Mouse (Mus musculus) forebrain, embryonic 16.5 days (tissue): ENCODE data around the gene Vwf. TPM values are rescaled to one million over a fixed set of nuclear protein-coding genes. Genes with fewer than 3 reads are reported as not detected.
A peak's percentile ranks its signal among the peaks of the same experiment; 100 is the strongest.

Source experiments
- ATAC-seq: fragments of 200-750 bp; cut with Nextera tagmentation; 2 replicates; pipeline ENCODE4 v1.8.0; 2017; ENCODE audit warnings: mild to moderate bottlenecking, moderate library complexity
- H3K27ac ChIP-seq: fragments of 300-500 bp; sonication (generic); 2 replicates; pipeline ENCODE4 v1.5.1; 2014; ENCODE audit warnings: low read length, control low read depth
- H3K27me3 ChIP-seq: fragments of 300-500 bp; sonication (generic); replicated peaks from 2 replicates; pipeline ENCODE4 v1.6.1; 2014; ENCODE audit warnings: low read length; ENCODE audit not compliant: control insufficient read depth, insufficient read depth
- H3K36me3 ChIP-seq: fragments of 300-500 bp; sonication (generic); 2 replicates; pipeline ENCODE4 v1.6.1; 2014; ENCODE audit not compliant: control insufficient read depth, insufficient read depth
- H3K4me1 ChIP-seq: fragments of 300-500 bp; sonication (generic); replicated peaks from 2 replicates; pipeline ENCODE4 v1.6.1; 2014; ENCODE audit warnings: low read length; ENCODE audit not compliant: control insufficient read depth, insufficient read depth
- H3K4me2 ChIP-seq: fragments of 300-500 bp; sonication (generic); 2 replicates; pipeline ENCODE4 v1.6.1; 2014; ENCODE audit warnings: mild to moderate bottlenecking, low read length, control low read depth
- H3K4me3 ChIP-seq: fragments of 300-500 bp; sonication (generic); replicated peaks from 2 replicates; pipeline ENCODE4 v1.5.1; 2014; ENCODE audit warnings: mild to moderate bottlenecking, low read length, control low read depth
- H3K9ac ChIP-seq: fragments of 300-500 bp; sonication (generic); replicated peaks from 2 replicates; pipeline ENCODE4 v1.6.1; 2014; ENCODE audit warnings: low read depth, low read length, control low read depth
- H3K9me3 ChIP-seq: fragments of 300-500 bp; sonication (generic); 2 replicates; pipeline ENCODE4 v1.6.1; 2016; ENCODE audit warnings: low read length; ENCODE audit not compliant: control insufficient read depth
- WGBS: fragments of 180-500 bp; shearing (Covaris S2); extraction: QIAGEN DNeasy Blood & Tissue Kit; methylation state at CpG from one replicate; pipeline ENCODE4 v1.1.7; 2014; 5-methylcytosine and 5-hydroxymethylcytosine counted together
- polyA plus RNA-seq: library from polyadenylated mRNA; unstranded; fragments of >200 nt; fragmentation: Nextera tagmentation; extraction: Ambion mirVana; gene quantifications from 2 replicates; pipeline ENCODE4 v1.2.1, GENCODE M21; 2015

The Vwf gene
- polyA plus RNA-seq, 1 experiment from 2014 or later: 6.3 TPM

GRCm38 (mm10) chr6:125577882-125578646, 31.5 kb downstream of the Vwf start:
- H3K9me3 ChIP-seq: no peaks in the 10 kb centered on the region
- no peak overlapping the region for H3K4me2 ChIP-seq
- no peak overlapping the region for H3K27ac ChIP-seq
- WGBS: 20% methylated on average over 11 of the region's 11 CpGs
- no peak overlapping the region for H3K4me3 ChIP-seq
- H3K4me1 ChIP-seq: peaks cover 11% of the 10 kb centered on the region
- no peak overlapping the region for H3K9ac ChIP-seq
- H3K36me3 ChIP-seq: no peaks in the 10 kb centered on the region
- H3K27me3 ChIP-seq: no peaks in the 10 kb centered on the region
- peak; percentile 62 for ATAC-seq

- WGBS: 38% methylated on average over 7 of the region's 7 CpGs
- Histone ChIP-seq H3K4me1 (peaks cover 9% of the 10 kb centered on the region), H3K27me3 (no peaks in the 10 kb centered on the region), H3K27ac (no peak overlapping the region), H3K4me3 (no peak overlapping the region), H3K9ac (no peak overlapping the region), H3K4me2 (no peak overlapping the region), H3K9me3 (no peaks in the 10 kb centered on the region), H3K36me3 (no peaks in the 10 kb centered on the region)
- no peak; the same call in 1 of the 2 replicates for ATAC-seq
These were observed 32.1 kb downstream of the Vwf start for GRCm38 (mm10) chr6:125578647-125579011.

DNA sequence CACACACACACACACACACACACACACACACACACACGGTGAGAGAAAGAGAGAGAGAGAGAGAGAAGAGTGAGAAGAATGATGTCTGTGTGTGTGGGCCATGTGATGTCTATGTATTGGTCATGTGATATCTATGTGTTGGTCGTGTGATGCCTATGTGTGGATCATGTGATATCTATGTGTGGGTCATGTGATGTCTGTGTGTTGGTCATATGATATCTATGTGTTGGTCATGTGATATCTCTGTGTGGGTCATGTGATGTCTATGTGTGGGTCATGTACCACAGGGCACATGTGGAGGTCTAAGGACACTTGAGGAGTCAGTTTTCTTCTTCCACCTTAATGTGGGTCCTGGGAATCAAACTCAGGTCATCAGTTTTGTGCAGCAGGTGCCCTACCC, 33.3 kb downstream of the Vwf start:
- Histone ChIP-seq H3K4me3 (no peak overlapping the region), H3K36me3 (no peaks in the 10 kb centered on the region), H3K27me3 (no peaks in the 10 kb centered on the region), H3K4me2 (no peak overlapping the region), H3K9me3 (no peaks in the 10 kb centered on the region), H3K9ac (no peak overlapping the region), H3K27ac (no peak overlapping the region), H3K4me1 (peaks cover 9% of the 10 kb centered on the region)
- 87% methylated on average over 2 of the region's 2 CpGs for WGBS
- ATAC-seq: no peak

GRCm38 (mm10) chr6:125583666-125584065, 37.1 kb downstream of the Vwf start:
- WGBS: 95% methylated on average over 6 of the region's 6 CpGs
- ATAC-seq: no peak
- H3K4me3 ChIP-seq: no peak overlapping the region

DNA sequence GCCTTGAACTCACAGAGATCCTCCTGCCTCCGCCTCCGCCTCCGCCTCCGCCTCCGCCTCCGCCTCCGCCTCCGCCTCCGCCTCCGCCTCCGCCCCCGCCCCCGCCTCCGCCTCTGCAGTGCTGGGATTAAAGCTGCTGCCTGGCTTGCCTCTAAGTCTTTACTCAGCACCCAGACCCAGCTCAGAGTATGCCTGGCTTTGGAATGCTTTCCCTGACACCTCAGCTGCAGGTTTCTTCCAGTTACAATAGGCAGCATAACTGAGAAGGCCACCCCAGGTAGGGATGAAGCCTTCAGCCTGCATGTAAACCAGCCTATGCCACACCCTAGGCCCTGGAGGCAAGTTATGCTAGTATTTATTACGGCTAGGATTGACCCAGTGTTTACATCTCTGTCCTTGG, 37.7 kb downstream of the Vwf start:
- Histone ChIP-seq H3K4me3 (no peak overlapping the region), H3K27ac (no peak overlapping the region), H3K27me3 (no peaks in the 10 kb centered on the region), H3K36me3 (no peaks in the 10 kb centered on the region), H3K9me3 (no peaks in the 10 kb centered on the region), H3K9ac (no peak overlapping the region), H3K4me2 (no peak overlapping the region), H3K4me1 (no peaks in the 10 kb centered on the region)
- no peak for ATAC-seq
- WGBS: 94% methylated on average over 15 of the region's 15 CpGs

More at GRCm38 (mm10) chr6:125583666-125584065, 37.1 kb downstream of the Vwf start:
- peaks cover 2% of the 10 kb centered on the region; the same call in 1 of the 2 replicates for H3K4me1 ChIP-seq
- H3K27me3 ChIP-seq: no peaks in the 10 kb centered on the region
- no peaks in the 10 kb centered on the region for H3K36me3 ChIP-seq
- no peak overlapping the region for H3K27ac ChIP-seq
- H3K9me3 ChIP-seq: no peaks in the 10 kb centered on the region
- H3K9ac ChIP-seq: no peak overlapping the region
- no peak overlapping the region for H3K4me2 ChIP-seq

GRCm38 (mm10) chr6:125585579-125585978, 39.0 kb downstream of the Vwf start:
- 71% methylated on average over 3 of the region's 3 CpGs for WGBS
- no peak for ATAC-seq
- H3K4me1 ChIP-seq: no peaks in the 10 kb centered on the region
- no peak overlapping the region for H3K4me3 ChIP-seq
- no peak overlapping the region for H3K27ac ChIP-seq
- no peaks in the 10 kb centered on the region for H3K36me3 ChIP-seq
- no peak overlapping the region for H3K4me2 ChIP-seq
- no peaks in the 10 kb centered on the region for H3K27me3 ChIP-seq
- H3K9me3 ChIP-seq: no peaks in the 10 kb centered on the region
- H3K9ac ChIP-seq: no peak overlapping the region

GRCm38 (mm10) chr6:125586042-125586566, 39.5 kb downstream of the Vwf start:
- 78% methylated on average over 4 of the region's 4 CpGs for WGBS
- no peak for ATAC-seq
- Histone ChIP-seq H3K36me3 (no peaks in the 10 kb centered on the region), H3K4me3 (no peak overlapping the region), H3K9me3 (no peaks in the 10 kb centered on the region), H3K27me3 (no peaks in the 10 kb centered on the region), H3K9ac (no peak overlapping the region), H3K4me2 (no peak overlapping the region), H3K4me1 (no peaks in the 10 kb centered on the region), H3K27ac (no peak overlapping the region)

DNA sequence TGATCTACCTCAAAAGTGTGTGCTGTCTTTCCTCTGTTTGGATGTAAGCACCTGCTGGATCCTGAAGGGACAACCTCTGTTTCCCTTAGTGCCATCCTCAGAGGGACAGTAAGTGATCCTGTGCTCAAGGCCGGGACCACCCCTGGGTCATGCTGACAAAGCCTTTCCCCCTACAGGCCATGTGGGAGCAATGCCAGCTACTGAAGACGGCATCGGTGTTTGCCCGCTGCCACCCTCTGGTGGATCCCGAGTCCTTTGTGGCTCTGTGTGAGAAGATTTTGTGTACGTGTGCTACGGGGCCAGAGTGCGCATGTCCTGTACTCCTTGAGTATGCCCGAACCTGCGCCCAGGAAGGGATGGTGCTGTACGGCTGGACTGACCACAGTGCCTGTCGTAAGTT, 41.7 kb downstream of the Vwf start:
- H3K9ac ChIP-seq: no peak overlapping the region
- 92% methylated on average over 12 of the region's 12 CpGs for WGBS
- no peak overlapping the region for H3K4me3 ChIP-seq
- no peak overlapping the region for H3K27ac ChIP-seq
- no peak overlapping the region for H3K4me2 ChIP-seq
- H3K4me1 ChIP-seq: no peaks in the 10 kb centered on the region
- no peaks in the 10 kb centered on the region for H3K36me3 ChIP-seq
- no peaks in the 10 kb centered on the region for H3K9me3 ChIP-seq
- ATAC-seq: no peak
- H3K27me3 ChIP-seq: no peaks in the 10 kb centered on the region

- Histone ChIP-seq H3K27me3 (no peaks in the 10 kb centered on the region), H3K36me3 (no peaks in the 10 kb centered on the region), H3K4me3 (no peak overlapping the region), H3K4me1 (no peaks in the 10 kb centered on the region), H3K9me3 (no peaks in the 10 kb centered on the region), H3K27ac (no peak overlapping the region), H3K9ac (no peak overlapping the region), H3K4me2 (no peak overlapping the region)
- no peak for ATAC-seq
- WGBS: 77% methylated on average over 8 of the region's 8 CpGs
These were observed 42.5 kb downstream of the Vwf start for GRCm38 (mm10) chr6:125589075-125589474.
